Comparison of ENCODE assay signal across 8 mouse cellular contexts in genomic region chr10:87058251-87058925, GRCm38 (mm10). TPM values are rescaled to one million over a fixed set of nuclear protein-coding genes. Genes with fewer than 3 reads are reported as not detected.
DNase-seq lines count a peak whose midpoint lies in the region; ATAC-seq and TF ChIP-seq lines count a peak whose summit lies in the region.

No protein-coding gene starts in this region.

- TF ChIP-seq CTCF in embryonic fibroblast, embryonic 13.5 days (IDR thresholded peaks at IDR 0.05; ENCODE audit: borderline replicate concordance, insufficient read depth, low read length): no peak

- intact Hi-C loops in heart, postnatal 10 days (cut with DNase I): no loop called here

- peaks cover 9% of the 10 kb centered on the region; the same call in 1 of the 2 replicates for H3K27me3 ChIP-seq in heart, embryonic 11.5 days (ENCODE audit: control insufficient read depth, insufficient read depth, low read length)
- H3K27me3 ChIP-seq in liver, embryonic 13.5 days: peaks cover 4% of the 10 kb centered on the region; the same call in 1 of the 2 replicates

- WGBS in heart, embryonic 11.5 days (ENCODE audit: insufficient replicate concordance): under 1% methylated on average over 25 of the region's 34 CpGs
- 2% methylated on average over 25 of the region's 34 CpGs for WGBS in liver, embryonic 13.5 days (ENCODE audit: insufficient replicate concordance)

- no peak for DNase-seq in heart, postnatal 10 days
- peak; percentile 3 to 17 for DNase-seq in adrenal gland, postnatal 4 days (ENCODE audit: low spot score in 2 of 2)
- DNase-seq in kidney, postnatal 14 days: peak; percentile 3
- DNase-seq in liver, embryonic 13.5 days: no peak
- peak; percentile 91 for DNase-seq in retina, embryonic 14.5 days (ENCODE audit: low spot score)
- DNase-seq in urinary bladder, postnatal 4 days (ENCODE audit: low spot score in 2 of 2): no peak

- no peak overlapping the region for H3K27ac ChIP-seq in heart, embryonic 11.5 days (ENCODE audit: low read depth, low read length)
- no peak overlapping the region for H3K27ac ChIP-seq in embryonic fibroblast, embryonic 13.5 days (ENCODE audit: insufficient read depth, low read length)
- H3K27ac ChIP-seq in liver, embryonic 13.5 days: no peak overlapping the region

- ATAC-seq in heart, embryonic 11.5 days (replicated peaks; ENCODE audit: insufficient number of reproducible peaks, low FRiP score, low TSS enrichment): peak; percentile 80
- peak; percentile 53 for ATAC-seq in liver, embryonic 13.5 days (ENCODE audit: low read depth)

- H3K4me2 ChIP-seq in heart, embryonic 11.5 days: peak overlapping the region; percentile 85
- H3K4me2 ChIP-seq in liver, embryonic 13.5 days: peak overlapping the region; percentile 61

- no peak for TF ChIP-seq POLR2A in embryonic fibroblast, embryonic 13.5 days (IDR thresholded peaks at IDR 0.05; ENCODE audit: low read depth, low read length)

- H3K4me3 ChIP-seq in heart, embryonic 11.5 days (ENCODE audit: low read depth, low read length): peak overlapping the region; percentile 40
- peak overlapping the region; percentile 13; the same call in 1 of the 2 replicates for H3K4me3 ChIP-seq in embryonic fibroblast, embryonic 13.5 days (ENCODE audit: insufficient read depth, low read length)
- peak overlapping the region; percentile 45 for H3K4me3 ChIP-seq in liver, embryonic 13.5 days (replicated peaks)

- H3K4me1 ChIP-seq in heart, embryonic 11.5 days (ENCODE audit: control insufficient read depth, insufficient read depth, low read length): no peaks in the 10 kb centered on the region
- H3K4me1 ChIP-seq in embryonic fibroblast, embryonic 13.5 days (ENCODE audit: control insufficient read depth, insufficient read depth, low read length): no peaks in the 10 kb centered on the region
- H3K4me1 ChIP-seq in liver, embryonic 13.5 days (replicated peaks): 0 out of 2 replicates have a peak, but pooled peaks cover 4% of the 10 kb centered on the region

- no peaks in the 10 kb centered on the region for H3K36me3 ChIP-seq in heart, embryonic 11.5 days (ENCODE audit: control insufficient read depth, insufficient read depth, low read length)
- no peaks in the 10 kb centered on the region for H3K36me3 ChIP-seq in liver, embryonic 13.5 days

- peak overlapping the region; percentile 2; the same call in 1 of the 2 replicates for H3K9ac ChIP-seq in heart, embryonic 11.5 days (ENCODE audit: low read depth, low read length)
- H3K9ac ChIP-seq in liver, embryonic 13.5 days: no peak overlapping the region

- H3K9me3 ChIP-seq in heart, embryonic 11.5 days (replicated peaks; ENCODE audit: control insufficient read depth, low read length): no peaks in the 10 kb centered on the region
- no peaks in the 10 kb centered on the region for H3K9me3 ChIP-seq in liver, embryonic 13.5 days (replicated peaks)

RNA-seq across cellular contexts. Expression of gene 1700113H08Rik, which starts 0.5 kb away (rescaled TPM):
- polyA plus RNA-seq in heart, embryonic 11.5 days (2014; fragmentation: Nextera tagmentation; extraction: Ambion mirVana): 0.20 TPM in 1 of 2 replicates, not detected in the other
- total RNA-seq in heart, postnatal 10 days (2021): under 1 TPM in 1 of 2 experiments, not detected in 1; 0.35 TPM
- under 1 TPM in 1 of 2 experiments, not detected in 1; 0.31 TPM for total RNA-seq in adrenal gland, postnatal 4 days (2021)
- polyA plus RNA-seq in embryonic fibroblast, embryonic 13.5 days (2011; ENCODE audit: insufficient read length, low read depth, missing spikeins): not detected in 2 replicates
- not detected in 2 replicates for polyA plus RNA-seq in liver, embryonic 13.5 days (2015; fragmentation: Nextera tagmentation; extraction: Ambion mirVana)

RNA-seq across cellular contexts. Expression of gene Stab2, which starts 50.6 kb away (rescaled TPM):
- 0.41 and 1.5 TPM in 2 replicates for polyA plus RNA-seq in heart, embryonic 11.5 days (2014; fragmentation: Nextera tagmentation; extraction: Ambion mirVana)
- under 1 TPM; 0.22 to 0.41 TPM for total RNA-seq in heart, postnatal 10 days (2021)
- total RNA-seq in adrenal gland, postnatal 4 days (2021): 10 to 100 TPM in 1 of 2 experiments, 1 to 10 TPM in 1; 3.6 to 12.6 TPM
- not detected in 2 replicates for polyA plus RNA-seq in embryonic fibroblast, embryonic 13.5 days (2011; ENCODE audit: insufficient read length, low read depth, missing spikeins)
- 16.3 and 19.0 TPM in 2 replicates for polyA plus RNA-seq in liver, embryonic 13.5 days (2015; fragmentation: Nextera tagmentation; extraction: Ambion mirVana)

Comparison
In these comparisons a context has a peak if more than half of its experiments do, and no peak if none do; other contexts are left out.
1. DNase-seq: peak in adrenal gland, postnatal 4 days (2 of 2), kidney, postnatal 14 days (single experiment) and retina, embryonic 14.5 days (single experiment); none in heart, postnatal 10 days (0 of 2), liver, embryonic 13.5 days (single experiment) and urinary bladder, postnatal 4 days (0 of 2).
2. Peak in every context shown above with its lines, with median percentiles within 50 percentile points of each other: H3K4me3 ChIP-seq.